Mouse (Mus musculus) bone marrow macrophage, adult 2 months (primary cell): ENCODE data around the gene Prom1.

Experiments used
- CTCF ChIP-seq: IDR thresholded peaks from 2 replicates; pipeline ENCODE4 v1.5.1; 2012; ENCODE audit warnings: low read depth, mild to moderate bottlenecking, low read length, moderate library complexity
- POLR2A ChIP-seq: IDR thresholded peaks from 2 replicates; pipeline ENCODE4 v1.6.1; 2012; ENCODE audit warnings: mild to moderate bottlenecking, low read depth, low read length, borderline replicate concordance

DNA sequence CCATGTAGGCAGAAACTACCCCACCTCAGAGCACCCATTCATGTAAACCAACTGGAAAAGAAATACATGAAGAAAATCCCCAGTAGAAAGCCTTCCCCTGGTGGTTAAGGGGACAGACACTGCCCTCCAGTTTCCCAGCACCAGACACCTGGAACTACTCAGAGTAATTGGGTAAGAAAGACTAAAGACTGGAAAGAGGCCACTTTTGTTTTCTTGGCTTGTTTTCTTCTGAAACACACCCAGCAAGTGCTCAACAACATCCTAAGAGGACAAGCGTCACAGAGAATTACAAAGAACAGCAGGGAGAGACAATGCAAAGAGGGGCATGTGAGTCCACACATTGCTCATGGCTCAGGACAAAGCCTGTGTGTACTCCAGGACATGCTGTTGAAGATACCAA, 20.7 kb downstream of the Prom1 start:
- TF ChIP-seq CTCF (no peak), POLR2A (no peak)
